Mouse (Mus musculus) bone marrow, adult 2 months (tissue): ENCODE results near the gene Tspear. TPM values are rescaled to one million over a fixed set of nuclear protein-coding genes. Genes with fewer than 3 reads are reported as not detected.

Experiments
- H3K27ac ChIP-seq: fragments of 200-500 bp; 2 replicates; pipeline ENCODE4 v1.5.1; 2012; ENCODE audit warnings: low read depth, mild to moderate bottlenecking, control low read depth, inconsistent platforms, low read length; ENCODE audit not compliant: control insufficient read depth, poor library complexity, insufficient read depth
- H3K4me1 ChIP-seq: fragments of 200-500 bp; 2 replicates; pipeline ENCODE4 v1.6.1; 2011; ENCODE audit warnings: low read length; ENCODE audit not compliant: control insufficient read depth, insufficient read depth
- H3K4me3 ChIP-seq: fragments of 200-500 bp; replicated peaks from 2 replicates; pipeline ENCODE3; 2011; ENCODE audit warnings: mild to moderate bottlenecking, low read depth, low read length, control low read depth; ENCODE audit not compliant: control insufficient read depth
- CTCF ChIP-seq: fragments of 200-500 bp; IDR thresholded peaks from 2 replicates; pipeline ENCODE4 v1.5.1; 2011; ENCODE audit warnings: low read length, control low read depth; ENCODE audit not compliant: control insufficient read depth, insufficient read depth
- POLR2A ChIP-seq: fragments of 200-500 bp; IDR thresholded peaks from 2 replicates; pipeline ENCODE4 v1.6.1; 2011; ENCODE audit warnings: low read depth, mild to moderate bottlenecking, control low read depth, low read length, borderline replicate concordance; ENCODE audit not compliant: control insufficient read depth
- WGBS: fragments of 180-500 bp; shearing (Covaris S2); methylation state at CpG from one replicate; pipeline ENCODE4 v1.1.7; 2018; 5-methylcytosine and 5-hydroxymethylcytosine counted together
- polyA plus RNA-seq: library from polyadenylated mRNA; stranded (reverse); fragments of >200 nt; gene quantifications from 2 replicates; pipeline ENCODE4 v1.2.4, GENCODE M21; 2011; ENCODE audit warnings: low replicate concordance; ENCODE audit not compliant: missing spikeins, insufficient read depth, insufficient read length

Tspear gene
- polyA plus RNA-seq, 1 experiment = not detected

DNA sequence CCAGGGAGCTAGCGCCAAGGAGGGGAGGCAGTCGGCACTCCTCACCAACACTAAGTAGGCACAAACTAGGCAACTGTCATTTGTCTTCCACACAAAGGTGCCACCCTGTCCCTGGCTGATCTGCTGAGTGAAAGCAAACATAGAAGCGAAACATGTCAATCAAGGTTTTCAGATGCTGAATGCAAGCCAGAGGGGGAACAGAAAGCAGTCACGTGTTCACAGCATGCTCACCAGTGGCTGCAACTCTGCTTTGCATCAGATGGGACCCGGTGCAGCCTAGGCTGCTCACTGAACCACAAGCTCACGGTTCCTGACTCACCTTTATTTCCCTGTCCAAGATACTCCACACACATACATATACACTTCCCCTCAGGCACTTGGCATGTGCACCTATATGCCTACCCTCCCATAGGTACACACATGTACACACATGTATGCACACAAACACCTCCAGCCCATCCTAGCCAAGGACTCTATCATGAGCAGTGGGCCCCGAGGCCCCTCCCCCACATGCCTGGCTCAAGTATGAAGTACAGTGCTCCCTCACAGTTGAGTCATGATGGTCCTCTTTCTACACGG lies 204.7 kb downstream of the Tspear start:
- TF ChIP-seq CTCF = no peak
- no peak for TF ChIP-seq POLR2A
- Histone ChIP-seq H3K4me1 (no peaks in the 10 kb centered on the region), H3K27ac (no peak overlapping the region), H3K4me3 (no peak overlapping the region)
- 78% methylated on average over 8 of the region's 8 CpGs for WGBS

DNA sequence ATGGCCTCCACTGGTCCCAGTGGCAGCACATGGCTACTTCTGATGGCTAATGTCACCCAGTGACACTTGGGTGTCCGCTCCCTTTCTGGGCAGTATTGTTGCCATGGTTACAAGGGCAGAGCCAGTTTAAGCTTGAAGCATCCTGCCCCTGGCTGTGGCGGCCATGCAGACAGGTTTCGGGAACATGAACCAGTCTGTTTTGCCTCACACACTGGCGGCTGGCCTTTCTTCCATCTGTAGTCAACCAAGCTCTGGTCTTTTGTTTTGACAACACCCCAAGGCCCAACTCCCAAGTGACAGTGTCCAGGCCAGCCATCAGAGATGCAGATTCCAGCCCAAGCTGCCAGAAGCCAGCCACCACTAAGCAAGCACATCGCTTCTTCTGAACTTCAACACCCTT lies 209.2 kb downstream of the Tspear start:
- TF ChIP-seq CTCF (no peak), POLR2A (no peak)
- H3K4me3 ChIP-seq = no peak overlapping the region
- H3K4me1 ChIP-seq = no peaks in the 10 kb centered on the region
- 83% methylated on average over 5 of the region's 5 CpGs for whole genome bisulfite sequencing
- no peak overlapping the region for H3K27ac ChIP-seq

DNA sequence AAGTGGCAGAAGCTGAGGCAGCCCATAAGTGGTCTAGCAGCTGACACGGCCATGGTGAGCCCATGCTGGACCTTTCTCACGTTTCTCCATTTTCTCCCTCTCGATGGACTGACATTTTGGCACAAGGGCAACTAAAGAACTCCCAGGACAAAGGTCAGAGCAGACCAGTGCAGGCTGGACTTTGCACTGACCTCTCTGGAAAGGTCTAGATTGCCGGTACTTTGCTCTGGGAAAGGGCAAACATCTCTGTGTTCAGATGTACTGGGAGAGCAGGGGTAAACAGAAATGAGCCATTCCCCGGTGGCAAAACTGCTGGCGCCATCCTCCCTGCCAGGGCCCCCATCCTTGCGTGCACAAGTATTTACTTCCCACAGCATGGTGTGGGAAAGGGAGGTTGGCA lies 213.8 kb downstream of the Tspear start:
- H3K27ac ChIP-seq = no peak overlapping the region
- no peak overlapping the region for H3K4me3 ChIP-seq
- H3K4me1 ChIP-seq = no peaks in the 10 kb centered on the region
- WGBS = 66% methylated on average over 7 of the region's 7 CpGs
- no peak for TF ChIP-seq POLR2A
- no peak for TF ChIP-seq CTCF

DNA sequence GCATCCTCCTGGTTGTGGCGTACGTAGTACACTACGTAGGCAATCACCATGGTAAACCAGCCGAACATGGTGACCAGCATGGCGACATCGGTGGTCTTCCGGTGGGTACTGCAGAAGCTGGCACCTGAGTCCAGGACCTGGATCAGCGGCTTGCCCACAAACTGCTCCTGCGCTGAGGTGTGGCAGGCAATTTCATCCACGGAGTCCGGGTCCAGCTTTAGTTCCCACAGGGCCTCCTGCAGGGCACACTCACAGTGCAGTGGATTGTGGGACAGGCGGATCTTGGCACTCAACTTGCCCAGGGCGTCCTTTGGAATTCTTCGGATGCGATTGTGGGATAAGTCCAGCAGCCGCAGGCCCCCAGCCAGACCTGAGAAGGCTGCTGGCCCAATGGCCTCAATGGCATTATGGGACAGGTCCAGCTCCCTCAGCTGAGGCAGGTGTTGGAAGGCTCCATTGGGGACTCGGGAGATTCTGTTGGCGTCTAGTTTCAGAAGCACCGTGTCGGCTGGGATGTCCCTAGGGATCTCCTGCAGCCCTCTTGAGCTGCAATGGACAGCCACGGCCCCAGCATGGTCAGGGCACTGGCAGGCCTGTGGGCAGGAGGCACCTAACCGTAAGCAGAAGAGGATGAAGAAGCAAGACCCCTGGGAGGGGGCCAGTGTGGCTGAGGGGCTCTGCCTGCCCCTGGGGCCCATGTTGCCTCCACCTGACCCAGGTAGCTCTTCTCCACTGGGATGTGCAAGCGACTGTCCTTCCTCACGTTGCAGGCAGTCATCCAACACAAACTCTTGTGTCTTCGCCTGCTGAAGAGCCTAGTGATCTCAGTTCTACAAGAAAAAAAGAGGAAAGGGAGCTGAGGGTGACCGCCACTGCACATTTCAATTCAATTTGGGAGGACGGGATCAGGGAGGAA lies 214.8 kb downstream of the Tspear start:
- H3K27ac ChIP-seq = no peak overlapping the region
- no peak for TF ChIP-seq POLR2A
- TF ChIP-seq CTCF = no peak
- H3K4me3 ChIP-seq = no peak overlapping the region
- H3K4me1 ChIP-seq = no peaks in the 10 kb centered on the region
- WGBS = 87% methylated on average over 27 of the region's 27 CpGs

DNA sequence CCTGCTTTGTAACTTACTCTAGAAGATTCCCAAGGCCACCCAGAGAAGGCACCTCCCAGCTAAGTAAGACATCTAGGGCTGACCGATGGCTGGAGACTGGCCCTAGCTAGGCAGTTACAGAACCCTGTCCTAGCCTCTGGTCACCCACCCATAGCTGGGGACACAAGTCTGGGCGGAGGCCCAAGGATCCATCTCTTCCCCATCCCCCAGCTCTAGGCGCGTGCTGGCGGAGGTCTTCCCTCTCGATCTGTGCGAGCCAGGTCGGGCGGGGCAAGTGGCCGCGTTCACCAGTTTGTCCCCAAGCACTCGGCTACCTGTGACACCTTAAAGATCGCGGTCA lies 215.5 kb downstream of the Tspear start:
- Histone ChIP-seq H3K27ac (no peak overlapping the region), H3K4me1 (no peaks in the 10 kb centered on the region), H3K4me3 (no peak overlapping the region)
- TF ChIP-seq CTCF = no peak
- no peak for TF ChIP-seq POLR2A
- WGBS = 11% methylated on average over 14 of the region's 14 CpGs

DNA sequence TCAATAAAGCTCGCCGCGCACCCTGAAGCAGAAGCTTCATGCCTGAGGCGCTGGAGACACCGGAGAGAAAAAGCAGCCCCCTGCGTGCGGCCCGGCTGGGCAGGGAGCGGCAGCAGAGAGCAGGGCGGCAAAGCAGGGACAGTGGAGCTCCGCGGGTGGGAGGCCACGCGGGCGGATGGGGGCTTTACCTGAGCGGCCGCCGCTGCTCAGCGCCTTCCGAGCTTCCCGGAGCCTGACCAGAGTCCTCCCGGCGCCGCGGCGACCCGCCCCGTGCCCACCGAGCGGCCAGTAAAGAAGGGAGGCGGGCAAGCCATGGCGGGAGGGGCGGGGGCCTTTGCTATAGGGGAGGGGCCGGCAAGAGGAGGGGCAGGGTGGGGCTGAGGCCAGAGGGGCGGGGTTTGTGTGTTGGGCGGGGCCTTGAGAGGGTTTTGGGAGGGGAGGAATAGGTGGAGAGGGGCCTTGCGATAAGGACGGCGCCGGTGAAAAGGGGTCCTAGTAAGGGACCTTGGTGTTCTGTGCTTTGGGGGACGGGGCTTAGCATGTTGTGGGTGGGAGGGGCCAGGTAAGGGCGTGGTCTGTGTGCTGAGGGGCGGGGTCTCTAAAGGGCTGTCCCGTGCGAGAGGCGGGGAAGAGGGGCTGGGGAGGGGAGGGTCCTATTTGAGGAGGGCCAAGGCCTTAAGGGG lies 216.0 kb downstream of the Tspear start, which contains the start of gene Lrrc3:
TSS of gene Lrrc3 (minus strand) at position 326 of the 683 bp plus-strand sequence.
- 3% methylated on average over 46 of the region's 46 CpGs for WGBS
- H3K27ac ChIP-seq = no peak within 1 kb of the TSS
- no peak within 1 kb of the TSS for H3K4me3 ChIP-seq
- H3K4me1 ChIP-seq = no peaks in the 10 kb centered on the region
- TF ChIP-seq POLR2A = no peak
- TF ChIP-seq CTCF = no peak

DNA sequence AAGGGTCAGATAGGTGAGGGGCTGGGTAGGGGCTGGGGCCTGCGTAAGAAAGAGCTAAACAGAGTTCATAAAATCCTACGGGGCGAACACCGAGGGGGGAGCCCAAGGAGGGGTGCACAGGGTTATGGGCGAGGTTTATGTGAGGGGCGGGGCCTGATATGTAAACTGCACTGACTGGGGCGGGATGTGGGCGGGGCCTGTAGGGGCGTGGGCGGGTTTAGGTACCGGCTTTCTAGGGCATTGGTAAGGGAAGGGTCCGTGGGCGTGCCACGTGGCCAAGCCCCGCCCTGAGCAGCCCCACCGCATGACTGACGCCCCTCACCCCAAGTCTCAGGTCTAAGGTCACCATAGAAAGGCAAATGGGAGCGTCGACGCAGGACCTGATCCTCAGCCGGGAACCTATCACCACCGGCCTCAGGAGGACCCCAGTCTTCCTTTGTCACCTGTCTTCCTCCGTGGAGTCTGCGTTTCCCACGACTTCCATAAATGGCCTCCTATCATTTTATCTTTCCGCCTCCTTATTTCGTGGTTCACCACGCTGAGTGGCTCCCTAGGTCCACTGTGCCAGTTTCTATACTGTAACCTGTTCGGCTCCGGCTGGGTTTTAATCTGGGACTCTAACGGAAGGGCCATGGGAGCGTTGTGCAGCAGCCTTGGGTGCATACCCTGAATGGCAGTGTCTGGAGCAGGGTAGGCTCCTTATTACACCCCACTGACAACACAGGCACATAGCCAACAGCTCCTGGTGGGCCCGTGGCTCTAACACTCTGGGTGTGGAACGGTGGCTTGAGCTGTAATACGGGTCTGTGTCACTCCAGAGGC lies 216.7 kb downstream of the Tspear start:
- no peak overlapping the region for H3K4me3 ChIP-seq
- 7% methylated on average over 34 of the region's 35 CpGs for WGBS

More for the DNA sequence above, 216.7 kb downstream of the Tspear start:
- TF ChIP-seq CTCF (no peak), POLR2A (no peak)
- no peaks in the 10 kb centered on the region for H3K4me1 ChIP-seq
- no peak overlapping the region for H3K27ac ChIP-seq
